Mouse (Mus musculus) layer of hippocampus, adult 18-20 months (tissue): ENCODE measurements around the gene Amigo1. TPM values are rescaled to one million over a fixed set of nuclear protein-coding genes. Genes with fewer than 3 reads are reported as not detected.
A peak's percentile ranks its signal among the peaks of the same experiment; 100 is the strongest.

Experiments
- DNase-seq, 2 experiments: peaks; one replicate each; pipeline ENCODE4 v3.0.0; 2022; ENCODE audit warnings: low spot score in 2 of 2
- total RNA-seq, 2 experiments: library from RNA; stranded (reverse); gene quantifications; 2 replicates each; pipeline ENCODE4 v1.2.3; 2021

The Amigo1 gene
- total RNA-seq, 2 experiments from 2014 or later, result 71.6 to 76.8 TPM

- DNase-seq, result no peak
These were observed 7.1 kb upstream of the Amigo1 start for GRCm38 (mm10) chr3:108178756-108179715.

- DNase-seq, result no peak
These were observed 5.6 kb upstream of the Amigo1 start for GRCm38 (mm10) chr3:108180514-108180913.

- DNase-seq, result no peak
These were observed 1.4 kb upstream of the Amigo1 start for GRCm38 (mm10) chr3:108184742-108185141.

GRCm38 (mm10) chr3:108185460-108186097, 556 bp upstream of the Amigo1 start:
- DNase-seq, result no peak

DNA sequence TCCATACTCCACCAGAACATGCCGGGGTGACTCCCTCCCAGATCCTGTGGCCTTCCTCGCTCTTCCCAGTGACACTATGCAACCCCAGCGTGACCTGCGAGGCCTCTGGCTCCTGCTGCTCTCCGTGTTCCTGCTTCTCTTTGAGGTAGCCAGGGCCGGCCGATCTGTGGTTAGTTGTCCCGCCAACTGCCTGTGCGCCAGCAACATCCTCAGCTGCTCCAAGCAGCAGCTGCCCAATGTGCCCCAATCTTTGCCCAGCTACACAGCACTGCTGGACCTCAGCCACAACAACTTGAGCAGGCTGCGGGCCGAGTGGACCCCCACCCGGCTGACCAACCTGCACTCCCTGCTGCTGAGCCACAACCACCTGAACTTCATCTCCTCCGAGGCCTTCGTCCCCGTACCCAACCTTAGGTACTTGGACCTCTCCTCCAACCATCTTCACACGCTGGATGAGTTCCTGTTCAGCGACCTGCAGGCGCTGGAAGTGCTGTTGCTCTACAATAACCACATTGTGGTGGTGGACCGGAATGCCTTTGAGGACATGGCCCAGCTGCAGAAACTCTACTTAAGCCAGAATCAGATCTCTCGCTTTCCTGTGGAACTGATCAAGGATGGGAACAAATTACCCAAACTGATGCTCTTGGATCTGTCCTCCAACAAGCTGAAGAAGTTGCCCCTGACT, 1.1 kb downstream of the Amigo1 start:
- DNase-seq, result no peak

DNA sequence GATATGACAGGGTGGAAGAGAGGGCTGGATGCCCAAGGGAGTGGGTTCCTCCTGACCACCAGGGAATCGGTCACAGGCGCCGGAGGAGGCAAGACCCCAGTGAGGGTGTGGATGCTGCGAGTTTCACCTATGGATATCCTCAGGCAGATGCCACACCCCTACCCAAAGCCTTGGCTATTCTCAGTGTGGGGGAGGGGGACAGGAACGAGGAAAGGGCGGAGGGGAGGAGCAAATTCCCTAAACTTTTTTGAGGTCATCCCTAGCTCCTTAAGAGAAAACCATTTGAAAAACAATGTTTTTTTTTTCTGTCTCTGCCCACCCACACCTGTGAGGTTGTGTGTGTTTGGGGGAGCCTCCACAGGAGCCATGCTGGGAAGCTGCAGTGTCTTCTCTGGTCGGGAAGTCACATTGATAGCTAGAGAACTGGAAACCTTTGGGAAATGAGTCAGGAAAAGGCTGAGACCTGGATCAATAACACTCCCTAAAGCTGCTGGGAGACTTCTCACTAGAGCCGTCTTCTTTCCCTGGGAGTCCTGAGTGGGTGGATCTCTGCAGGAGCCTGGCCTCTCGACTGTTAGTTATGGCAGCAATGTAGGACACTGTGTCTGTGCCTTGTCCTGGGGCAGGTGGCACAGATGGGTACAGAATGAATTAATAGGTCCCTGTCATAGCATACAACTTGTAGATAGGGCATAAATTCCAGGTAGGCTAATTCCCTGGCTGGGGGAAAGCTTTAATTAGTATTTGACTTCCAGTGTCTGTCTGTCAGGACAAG, 2.8 kb downstream of the Amigo1 start:
- no peak for DNase-seq

DNA sequence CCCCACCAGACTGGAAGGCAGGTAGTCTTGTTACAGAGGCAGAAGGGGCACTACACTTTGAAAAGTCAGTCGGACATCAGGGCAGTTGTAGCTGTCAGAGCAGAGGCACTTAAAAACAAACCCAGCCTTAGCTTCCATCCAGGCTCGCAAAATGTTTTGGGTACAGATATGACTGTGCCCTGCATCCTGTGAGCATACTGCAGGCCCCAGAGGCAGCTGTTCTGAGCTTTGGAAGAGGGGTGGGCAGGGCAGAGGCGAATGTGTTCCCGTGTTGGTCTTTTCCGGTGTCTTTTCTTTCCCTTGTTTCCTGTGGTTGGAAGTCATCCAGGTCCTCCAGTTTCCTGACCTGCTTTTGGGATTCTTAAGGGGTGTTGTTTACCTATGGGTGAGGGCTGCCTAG, 3.8 kb downstream of the Amigo1 start:
- DNase-seq, result no peak

- DNase-seq, result peak in 1 of 2 experiments; percentile 10
These were observed 7.6 kb downstream of the Amigo1 start for GRCm38 (mm10) chr3:108193686-108194085.

DNA sequence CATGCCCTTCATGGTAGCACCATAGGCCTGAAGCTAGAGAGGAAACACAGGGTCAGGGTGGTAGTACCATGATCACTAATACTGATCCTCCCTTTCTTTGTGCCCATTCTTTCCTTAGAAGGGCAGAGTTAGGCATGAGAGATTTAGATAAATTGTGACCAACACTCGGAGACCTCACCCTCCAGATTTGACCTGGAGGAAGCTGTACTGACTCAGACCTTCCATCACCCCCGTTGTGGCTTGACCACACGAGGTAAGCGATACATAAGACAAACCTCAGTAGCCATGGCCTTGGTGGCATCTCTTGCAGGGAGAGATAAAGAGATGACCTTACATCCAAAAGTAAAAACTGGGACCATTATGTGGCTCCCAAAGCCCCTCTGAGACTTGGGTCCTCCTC, 9.2 kb downstream of the Amigo1 start:
- no peak for DNase-seq

DNA sequence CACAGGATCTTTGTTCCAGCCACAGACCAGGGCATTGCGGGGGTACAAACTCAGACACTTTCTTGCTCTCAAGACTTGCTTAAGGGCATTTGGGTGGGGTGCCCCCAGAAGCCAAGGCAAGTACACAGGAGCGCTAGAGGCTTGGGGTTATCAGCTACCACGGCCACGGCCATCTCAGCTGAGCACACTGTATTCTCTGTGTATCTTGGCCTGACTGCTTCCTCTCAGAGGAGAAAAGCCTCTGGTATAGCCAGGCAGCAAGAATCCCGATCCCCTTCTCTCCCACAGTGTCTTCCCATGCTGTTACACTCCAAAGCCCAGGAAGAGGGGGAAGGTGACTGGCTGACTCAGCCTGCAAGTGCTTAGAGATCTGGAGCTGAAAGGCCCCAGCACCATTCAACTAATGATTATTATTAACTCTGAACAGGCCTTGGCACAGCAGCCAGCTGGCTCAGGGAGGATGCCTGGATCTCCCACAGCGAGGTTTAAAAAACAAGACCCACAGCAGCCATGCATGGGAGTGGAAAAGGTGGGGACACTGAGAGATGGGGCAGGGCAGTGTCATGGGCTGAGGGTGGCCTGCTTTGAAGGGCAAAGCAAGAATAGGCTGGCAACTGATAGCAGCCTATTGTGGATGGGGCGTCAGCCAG, 9.9 kb downstream of the Amigo1 start:
- peak; percentile 72 to 87 for DNase-seq

GRCm38 (mm10) chr3:108197066-108197497, 10.9 kb downstream of the Amigo1 start:
- DNase-seq, result peak; percentile 76 to 90

DNA sequence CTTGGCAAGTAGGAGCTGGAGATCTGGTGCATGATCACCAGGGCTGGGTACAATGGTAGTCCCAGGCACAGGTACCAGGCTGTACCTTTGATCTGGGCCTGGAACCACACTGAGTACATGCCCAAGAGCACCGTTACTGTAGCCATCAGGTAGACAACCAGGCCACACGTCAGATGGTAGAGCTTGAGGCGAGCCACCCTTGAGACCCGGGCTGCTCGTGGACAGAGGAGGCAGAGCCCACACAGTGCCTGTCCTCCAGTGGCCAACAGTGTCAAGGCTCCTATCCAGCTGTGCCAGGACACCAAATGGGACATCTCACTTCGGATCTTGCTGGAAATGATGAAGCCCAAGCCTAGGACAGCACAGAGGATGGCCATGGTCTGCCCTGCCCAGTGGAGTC, 13.1 kb downstream of the Amigo1 start:
- DNase-seq, result no peak

- DNase-seq, result peak; percentile 85 to 90
These were observed 14.5 kb downstream of the Amigo1 start, which contains the start of gene Cyb561d1 for GRCm38 (mm10) chr3:108200329-108201323. Cyb561d1 (minus strand) TSS chr3:108201212.

DNA sequence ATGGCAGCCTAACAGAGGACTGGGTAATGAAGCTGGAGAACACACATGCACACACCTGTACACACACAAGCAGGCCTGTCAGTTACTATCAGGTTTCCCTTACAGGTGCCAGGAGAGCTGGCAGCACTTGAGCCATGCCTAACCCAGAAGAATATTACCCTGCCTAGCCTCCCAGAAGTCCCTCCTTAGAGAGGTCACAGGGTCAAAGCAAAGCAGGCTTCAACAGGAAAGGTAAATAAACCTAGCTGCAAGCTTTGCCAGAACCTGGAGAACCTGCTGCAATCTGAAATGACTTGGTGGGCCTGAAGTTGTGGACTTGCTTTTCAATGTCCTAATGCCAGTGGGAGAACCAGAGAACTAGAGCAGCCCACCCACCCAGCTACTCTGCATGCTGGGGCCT, 16.4 kb downstream of the Amigo1 start:
- DNase-seq, result no peak

DNA sequence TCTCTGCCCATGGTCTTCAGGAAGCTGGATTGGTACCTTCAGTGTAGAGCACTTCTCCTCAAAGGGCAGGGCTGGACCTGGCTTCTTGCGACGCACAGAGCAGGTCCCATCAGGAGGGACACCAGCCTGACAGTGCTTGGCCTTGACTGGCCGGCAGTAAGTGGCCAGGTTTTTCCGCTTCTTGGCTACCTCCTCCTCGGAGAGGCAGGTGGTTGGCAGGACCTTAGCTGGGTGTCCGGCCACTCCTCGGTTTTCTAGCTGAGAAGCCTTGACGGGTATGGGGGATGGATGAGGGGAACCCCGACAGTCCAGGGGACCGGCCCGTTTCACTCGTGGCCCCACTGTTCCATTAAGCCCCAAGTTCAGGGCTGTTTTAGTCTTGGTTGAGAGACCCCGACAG, 17.1 kb downstream of the Amigo1 start:
- no peak for DNase-seq

DNA sequence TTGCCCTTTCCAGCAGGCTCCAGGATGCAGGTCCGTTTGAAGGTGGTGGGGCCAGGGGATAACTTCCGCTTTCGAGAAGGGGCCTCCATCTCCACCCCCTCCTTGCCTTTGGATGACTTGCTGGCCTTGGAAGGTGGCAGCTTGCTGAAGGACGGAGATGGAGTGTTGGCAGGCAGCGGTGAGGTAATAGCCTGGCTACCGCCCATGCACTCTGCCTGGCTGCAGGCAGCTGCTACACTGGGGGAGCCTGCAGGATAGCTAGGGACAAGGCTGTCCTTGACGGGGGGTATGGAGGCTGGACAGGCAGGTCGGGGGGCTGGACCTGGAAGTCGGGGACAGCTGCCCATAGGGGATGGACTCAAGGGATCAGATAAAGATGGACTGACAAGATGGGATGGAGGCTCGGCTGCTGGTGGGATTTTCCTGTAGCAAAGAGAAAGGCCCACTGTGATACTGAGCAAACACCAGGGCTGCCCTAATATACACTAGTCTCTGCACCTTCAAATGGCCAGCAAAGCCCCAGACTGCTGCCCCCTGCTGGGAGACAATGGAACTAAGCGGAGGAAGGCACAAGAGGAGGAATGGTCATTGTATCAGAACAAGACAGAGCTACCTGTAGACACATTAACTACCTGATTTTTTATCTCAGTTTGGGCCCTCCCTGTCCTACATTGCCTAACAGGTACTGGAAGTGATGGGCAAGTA, 17.6 kb downstream of the Amigo1 start:
- peak; percentile 70 to 88 for DNase-seq

DNA sequence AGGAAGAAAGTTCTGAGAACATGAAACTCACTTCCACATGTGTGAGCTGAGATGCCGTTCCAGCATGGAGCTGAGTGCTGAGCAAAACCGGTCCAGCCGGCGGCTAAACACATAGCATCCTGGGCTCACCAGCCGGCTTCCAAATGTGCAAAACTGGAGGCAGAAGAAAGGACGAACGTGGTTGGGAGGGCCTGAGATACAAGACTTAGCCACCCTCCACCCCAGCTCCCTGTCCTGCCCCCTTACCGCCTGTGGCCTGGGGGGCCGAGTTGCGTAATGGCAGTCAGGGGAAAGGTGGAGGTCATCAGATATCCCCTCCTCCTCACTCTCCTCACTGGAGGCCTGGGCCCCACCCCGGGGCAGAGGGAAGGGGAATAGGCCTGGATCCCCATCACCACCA, 18.3 kb downstream of the Amigo1 start:
- DNase-seq, result no peak

GRCm38 (mm10) chr3:108205601-108206000, 19.5 kb downstream of the Amigo1 start:
- DNase-seq, result no peak
